Mouse (Mus musculus) liver, adult 2 months (tissue): ENCODE results near the gene Zbtb33. TPM values are rescaled to one million over a fixed set of nuclear protein-coding genes. Genes with fewer than 3 reads are reported as not detected.

Experiments used
- DNase-seq: peaks from one replicate; pipeline ENCODE4 v3.0.0-alpha.2; 2011; ENCODE audit warnings: low read depth, low spot score; ENCODE audit errors: extremely low read depth
- H3K27ac ChIP-seq: fragments of 200-500 bp; replicated peaks from 2 replicates; pipeline ENCODE4 v1.5.1; 2012; ENCODE audit warnings: low read depth, mild to moderate bottlenecking, control low read depth, inconsistent platforms, low read length; ENCODE audit not compliant: insufficient read depth
- H3K27me3 ChIP-seq: fragments of 200-500 bp; 2 replicates; pipeline ENCODE4 v1.6.1; 2012; ENCODE audit warnings: mild to moderate bottlenecking, moderate library complexity, low read length, inconsistent platforms; ENCODE audit not compliant: control insufficient read depth, insufficient read depth
- H3K36me3 ChIP-seq: fragments of 200-500 bp; 2 replicates; pipeline ENCODE4 v1.6.1; 2012; ENCODE audit warnings: low read length, inconsistent platforms; ENCODE audit not compliant: control insufficient read depth, insufficient read depth
- H3K4me1 ChIP-seq: fragments of 200-500 bp; 2 replicates; pipeline ENCODE4 v1.6.1; 2011; ENCODE audit warnings: low read length; ENCODE audit not compliant: control insufficient read depth, insufficient read depth
- H3K4me3 ChIP-seq: fragments of 200-500 bp; 2 replicates; pipeline ENCODE4 v1.5.1; 2011; ENCODE audit warnings: low read depth, mild to moderate bottlenecking, control low read depth, low read length, moderate library complexity; ENCODE audit not compliant: insufficient read depth
- H3K79me2 ChIP-seq: fragments of 200-500 bp; 2 replicates; pipeline ENCODE4 v1.6.1; 2012; ENCODE audit warnings: inconsistent platforms, mild to moderate bottlenecking, low read length, moderate library complexity; ENCODE audit not compliant: control insufficient read depth, insufficient read depth
- H3K9ac ChIP-seq: fragments of 200-500 bp; 2 replicates; pipeline ENCODE4 v1.6.1; 2012; ENCODE audit warnings: low read depth, mild to moderate bottlenecking, control low read depth, inconsistent platforms, low read length
- CTCF ChIP-seq: fragments of 200-500 bp; IDR thresholded peaks from 2 replicates; pipeline ENCODE4 v1.5.1; 2011; ENCODE audit warnings: low read depth, low read length, control low read depth
- POLR2A ChIP-seq: fragments of 200-500 bp; IDR thresholded peaks from 2 replicates; pipeline ENCODE4 v1.6.1; 2011; ENCODE audit warnings: low read length, control low read depth; ENCODE audit not compliant: insufficient read depth; ENCODE audit errors: extremely low read depth
- WGBS: fragments of 180-500 bp; shearing (Covaris S2); methylation state at CpG from one replicate; pipeline ENCODE4 v1.1.7; 2018; 5-methylcytosine and 5-hydroxymethylcytosine counted together
- polyA plus RNA-seq: library from polyadenylated mRNA; depleted of rRNA; stranded (reverse); fragments of >200 nt; gene quantifications from 2 replicates; pipeline ENCODE4 v1.2.3, GENCODE M21; 2012
- total RNA-seq: library from RNA; depleted of rRNA; stranded (reverse); fragments of >200 nt; gene quantifications from 2 replicates; pipeline ENCODE4 v1.2.3, GENCODE M21; 2014

The Zbtb33 gene
- total and polyA plus RNA-seq, 2 experiments = 2.4 to 15.8 TPM

GRCm38 (mm10) chrX:38180656-38181607, 8.7 kb upstream of the Zbtb33 start:
- Histone ChIP-seq H3K36me3 (no peaks in the 10 kb centered on the region), H3K9ac (peak overlapping the region; percentile 62), H3K4me3 (peak overlapping the region; percentile 81), H3K4me1 (peaks cover 6% of the 10 kb centered on the region), H3K27me3 (no peaks in the 10 kb centered on the region), H3K27ac (no peak overlapping the region), H3K79me2 (no peaks in the 10 kb centered on the region)
- no peak for DNase-seq
- WGBS = 3% methylated on average over 37 of the region's 38 CpGs
- no peak for TF ChIP-seq CTCF
- TF ChIP-seq POLR2A = no peak

- Histone ChIP-seq H3K9ac (no peak overlapping the region), H3K4me3 (no peak overlapping the region), H3K79me2 (no peaks in the 10 kb centered on the region), H3K27me3 (no peaks in the 10 kb centered on the region), H3K27ac (no peak overlapping the region), H3K36me3 (no peaks in the 10 kb centered on the region), H3K4me1 (peaks cover 6% of the 10 kb centered on the region)
- peak; percentile 19 for DNase-seq
- WGBS = 0% methylated on average over 12 of the region's 15 CpGs
- TF ChIP-seq CTCF = peak; percentile 58
- no peak for TF ChIP-seq POLR2A
Measured at GRCm38 (mm10) chrX:38181608-38182258, 7.9 kb upstream of the Zbtb33 start.

GRCm38 (mm10) chrX:38185520-38185919, 4.1 kb upstream of the Zbtb33 start:
- Histone ChIP-seq H3K4me3 (no peak overlapping the region), H3K27ac (no peak overlapping the region), H3K4me1 (peaks cover 6% of the 10 kb centered on the region), H3K79me2 (peaks cover 8% of the 10 kb centered on the region; the same call in 1 of the 2 replicates), H3K27me3 (no peaks in the 10 kb centered on the region), H3K36me3 (no peaks in the 10 kb centered on the region), H3K9ac (no peak overlapping the region)
- no peak for DNase-seq
- TF ChIP-seq POLR2A = no peak
- no peak for TF ChIP-seq CTCF
- 44% methylated on average over 2 of the region's 2 CpGs for WGBS

GRCm38 (mm10) chrX:38190458-38190764, 818 bp downstream of the Zbtb33 start:
- Histone ChIP-seq H3K79me2 (peaks cover 8% of the 10 kb centered on the region; the same call in 1 of the 2 replicates), H3K36me3 (peaks cover 15% of the 10 kb centered on the region), H3K27me3 (no peaks in the 10 kb centered on the region), H3K9ac (peak overlapping the region; percentile 93), H3K27ac (peak overlapping the region; percentile 82), H3K4me1 (peaks cover 4% of the 10 kb centered on the region; the same call in 1 of the 2 replicates), H3K4me3 (peak overlapping the region; percentile 95)
- 3% methylated on average over 3 of the region's 3 CpGs for WGBS
- peak; percentile 33 for DNase-seq
- TF ChIP-seq POLR2A (no peak), CTCF (no peak)

GRCm38 (mm10) chrX:38201816-38202215, 12.2 kb downstream of the Zbtb33 start:
- Histone ChIP-seq H3K9ac (no peak overlapping the region), H3K36me3 (0 out of 2 replicates have a peak, but pooled peaks cover 1% of the 10 kb centered on the region), H3K79me2 (no peaks in the 10 kb centered on the region), H3K27me3 (no peaks in the 10 kb centered on the region), H3K4me3 (no peak overlapping the region), H3K27ac (no peak overlapping the region), H3K4me1 (no peaks in the 10 kb centered on the region)
- TF ChIP-seq CTCF = no peak
- WGBS = 83% methylated on average over 2 of the region's 2 CpGs
- no peak for DNase-seq
